Mouse (Mus musculus) kidney, adult 18-20 months (tissue): Measurements from ENCODE around the gene Baiap2.

Experiments used
- DNase-seq: peaks from one replicate; pipeline ENCODE4 v3.0.0; 2021

Gene Baiap2

GRCm38 (mm10) chr11:120046553-120047191 is 104.1 kb downstream of the Baiap2 start, which contains the start of gene Aatk:
Gene Aatk (minus strand): TSS chr11:120047167.
- DNase-seq, result no peak

- DNase-seq, result no peak
Measured at GRCm38 (mm10) chr11:120047531-120048251, 105.1 kb downstream of the Baiap2 start.

GRCm38 (mm10) chr11:120048252-120048556 is 105.6 kb downstream of the Baiap2 start:
- no peak for DNase-seq

DNA sequence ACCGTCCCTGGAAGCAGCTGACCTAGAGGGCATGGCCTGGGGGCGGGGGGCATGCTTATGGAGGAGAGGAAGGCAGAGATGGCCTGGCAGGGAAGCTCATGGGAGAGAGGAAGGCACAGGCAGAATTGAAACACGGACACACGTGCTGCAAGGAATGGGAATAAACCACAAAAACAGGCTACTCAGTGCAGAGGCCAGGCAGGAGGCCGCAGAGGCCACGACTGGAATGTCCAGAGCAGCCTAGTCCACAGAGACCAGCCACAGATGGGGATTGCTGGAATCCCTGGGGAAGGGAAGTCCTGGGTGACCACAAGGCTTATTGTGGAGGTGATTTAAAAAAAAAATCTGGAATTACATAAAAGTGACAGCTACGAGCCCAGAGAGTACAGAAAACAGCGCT is 106.5 kb downstream of the Baiap2 start:
- DNase-seq, result peak; percentile 30

- DNase-seq, result no peak
Measured at GRCm38 (mm10) chr11:120051124-120051811, 108.7 kb downstream of the Baiap2 start.

GRCm38 (mm10) chr11:120052274-120052673 is 109.7 kb downstream of the Baiap2 start:
- no peak for DNase-seq

DNA sequence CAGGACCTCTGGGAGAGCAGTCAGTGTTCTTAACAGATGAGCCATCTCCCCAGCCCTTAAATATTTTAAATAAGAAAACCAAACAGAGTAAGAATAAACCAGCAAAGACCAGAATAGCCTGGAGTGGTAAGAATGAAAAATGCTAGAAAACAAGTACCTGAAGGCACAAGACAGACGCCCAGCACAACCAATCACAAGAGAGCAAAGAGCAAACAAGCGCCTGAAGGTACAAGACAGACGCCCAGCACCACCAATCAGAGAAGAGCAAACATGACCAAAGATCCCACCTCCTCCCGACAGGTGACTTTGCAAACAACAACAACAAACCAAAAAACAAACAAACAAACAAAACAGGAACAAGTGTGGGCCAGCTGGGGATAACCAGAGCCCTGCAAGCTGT is 111.3 kb downstream of the Baiap2 start:
- DNase-seq, result no peak

GRCm38 (mm10) chr11:120055953-120056732 is 113.6 kb downstream of the Baiap2 start:
- no peak for DNase-seq
